Mouse (Mus musculus) MEL (cell line): ENCODE measurements around the gene Il23a. TPM values are rescaled to one million over a fixed set of nuclear protein-coding genes. Genes with fewer than 3 reads are reported as not detected.

Experiments
- DNase-seq: peaks from one replicate; pipeline ENCODE4 v3.0.0; 2011; ENCODE audit warnings: low read depth, low spot score
- H3K27ac ChIP-seq: 2 replicates; pipeline ENCODE4 v1.5.1; 2012; ENCODE audit warnings: low read depth, mild to moderate bottlenecking, control low read depth, low read length, moderate library complexity; ENCODE audit not compliant: control insufficient read depth
- H3K27me3 ChIP-seq, 2 experiments: fragments of 150-350 bp in 1 of 2; sonication (generic) in 1 of 2; 2 replicates each; pipeline ENCODE4 v1.6.1; 2012; ENCODE audit warnings: low read length in 2 of 2, mild to moderate bottlenecking in 2 of 2, improper control_type of control experiment in 1 of 2, moderate library complexity in 1 of 2; ENCODE audit not compliant: insufficient read depth in 2 of 2, control insufficient read depth in 1 of 2
- H3K36me3 ChIP-seq, 2 experiments: 2 replicates each; pipeline ENCODE4 v1.6.1; 2012 to 2014; ENCODE audit warnings: low read length in 2 of 2, improper control_type of control experiment in 1 of 2, inconsistent platforms in 1 of 2, mild to moderate bottlenecking in 1 of 2; ENCODE audit not compliant: insufficient read depth in 2 of 2, control insufficient read depth in 1 of 2
- H3K4me1 ChIP-seq, 2 experiments: fragments of 150-350 bp in 1 of 2; sonication (generic) in 1 of 2; 2 replicates each; pipeline ENCODE4 v1.6.1; 2012; ENCODE audit warnings: low read length in 2 of 2, improper control_type of control experiment in 1 of 2, mild to moderate bottlenecking in 1 of 2; ENCODE audit not compliant: insufficient read depth in 2 of 2, control insufficient read depth in 1 of 2
- H3K4me3 ChIP-seq, 2 experiments: fragments of 150-350 bp in 1 of 2; sonication (generic) in 1 of 2; 2 replicates each; pipeline ENCODE4 v1.5.1; 2012; ENCODE audit warnings: low read depth in 2 of 2, low read length in 2 of 2, mild to moderate bottlenecking in 2 of 2, moderate library complexity in 2 of 2, control low read depth in 1 of 2, improper control_type of control experiment in 1 of 2; ENCODE audit not compliant: control insufficient read depth in 1 of 2, insufficient read depth in 1 of 2
- H3K79me2 ChIP-seq: 2 replicates; pipeline ENCODE4 v1.6.1; 2012; ENCODE audit warnings: mild to moderate bottlenecking, low read length, moderate library complexity; ENCODE audit not compliant: control insufficient read depth, poor library complexity, insufficient read depth
- H3K9ac ChIP-seq: 2 replicates; pipeline ENCODE4 v1.6.1; 2012; ENCODE audit warnings: low read depth, mild to moderate bottlenecking, control low read depth, low read length, moderate library complexity; ENCODE audit not compliant: control insufficient read depth, poor library complexity, severe bottlenecking
- H3K9me3 ChIP-seq: fragments of 150-350 bp; sonication (generic); replicated peaks from 2 replicates; pipeline ENCODE4 v1.6.1; 2012; ENCODE audit warnings: mild to moderate bottlenecking, low read length, improper control_type of control experiment, moderate library complexity; ENCODE audit not compliant: insufficient read depth
- CHD2 ChIP-seq: IDR thresholded peaks from 2 replicates; pipeline ENCODE4 v1.6.1; 2011; ENCODE audit warnings: low read length, improper control_type of control experiment
- CTCF ChIP-seq, 3 experiments: IDR thresholded peaks in 2 of 3; conservative IDR thresholded peaks in 1 of 3; 2 replicates each; pipeline ENCODE4 v1.5.1; 2011 to 2012; ENCODE audit warnings: low read length in 3 of 3, low read depth in 2 of 3, mild to moderate bottlenecking in 2 of 3, improper control_type of control experiment in 1 of 3, inconsistent platforms in 1 of 3, mixed read lengths in 1 of 3, moderate library complexity in 1 of 3; ENCODE audit not compliant: control insufficient read depth in 1 of 3, insufficient read depth in 1 of 3, poor library complexity in 1 of 3, severe bottlenecking in 1 of 3
- E2F4 ChIP-seq: IDR thresholded peaks from 2 replicates; pipeline ENCODE4 v1.6.1; 2011; ENCODE audit warnings: low read depth, low read length, improper control_type of control experiment, borderline replicate concordance
- EP300 ChIP-seq, 2 experiments: IDR thresholded peaks; 2 replicates each; pipeline ENCODE4 v1.6.1; 2011; ENCODE audit warnings: improper control_type of control experiment in 2 of 2, low read length in 2 of 2, low read depth in 1 of 2, mild to moderate bottlenecking in 1 of 2
- GABPA ChIP-seq: IDR thresholded peaks from 2 replicates; pipeline ENCODE4 v1.6.1; 2012; ENCODE audit warnings: low read depth, mild to moderate bottlenecking, inconsistent platforms, low read length, improper control_type of control experiment, moderate library complexity
- GATA1 ChIP-seq: IDR thresholded peaks from 2 replicates; pipeline ENCODE4 v1.6.1; 2011; ENCODE audit warnings: low read depth, low read length, improper control_type of control experiment
- HCFC1 ChIP-seq: IDR thresholded peaks from 2 replicates; pipeline ENCODE4 v1.6.1; 2012; ENCODE audit warnings: low read depth, mild to moderate bottlenecking, inconsistent platforms, low read length, improper control_type of control experiment, moderate library complexity
- KAT2A ChIP-seq: conservative IDR thresholded peaks from 2 replicates; pipeline ENCODE4 v1.6.1; 2012; ENCODE audit warnings: low read depth, low read length, improper control_type of control experiment, inconsistent platforms
- MAFK ChIP-seq: IDR thresholded peaks from 2 replicates; pipeline ENCODE4 v1.6.1; 2011; ENCODE audit warnings: low read depth, mild to moderate bottlenecking, low read length, improper control_type of control experiment, borderline replicate concordance
- MYB ChIP-seq: IDR thresholded peaks from 2 replicates; pipeline ENCODE4 v1.6.1; 2011; ENCODE audit warnings: mild to moderate bottlenecking, low read depth, low read length, improper control_type of control experiment
- MYC ChIP-seq: IDR thresholded peaks from 2 replicates; pipeline ENCODE4 v1.6.1; 2011; ENCODE audit warnings: low read depth, mild to moderate bottlenecking, low read length, improper control_type of control experiment, moderate library complexity
- NELFE ChIP-seq: IDR thresholded peaks from 2 replicates; pipeline ENCODE4 v1.6.1; 2011; ENCODE audit warnings: low read depth, low read length, improper control_type of control experiment
- NRF1 ChIP-seq: IDR thresholded peaks from 2 replicates; pipeline ENCODE4 v1.6.1; 2014; ENCODE audit warnings: low read depth, mild to moderate bottlenecking, inconsistent platforms, low read length, improper control_type of control experiment, moderate library complexity; ENCODE audit not compliant: poor library complexity, insufficient read depth, severe bottlenecking
- POLR2AphosphoS2 ChIP-seq: IDR thresholded peaks from 2 replicates; pipeline ENCODE4 v1.6.1; 2011; ENCODE audit warnings: low read length, improper control_type of control experiment
- SIN3A ChIP-seq: IDR thresholded peaks from 2 replicates; pipeline ENCODE4 v1.6.1; 2012; ENCODE audit warnings: low read length, improper control_type of control experiment, inconsistent platforms
- SMC3 ChIP-seq: IDR thresholded peaks from 2 replicates; pipeline ENCODE4 v1.6.1; 2011; ENCODE audit warnings: low read depth, low read length, improper control_type of control experiment
- TAL1 ChIP-seq: IDR thresholded peaks from 2 replicates; pipeline ENCODE4 v1.6.1; 2012; ENCODE audit warnings: mild to moderate bottlenecking, inconsistent platforms, low read length, moderate library complexity, mixed read lengths
- TCF12 ChIP-seq: IDR thresholded peaks from 2 replicates; pipeline ENCODE4 v1.6.1; 2014; ENCODE audit warnings: low read depth, mild to moderate bottlenecking, inconsistent platforms, low read length, improper control_type of control experiment, moderate library complexity
- USF1 ChIP-seq: IDR thresholded peaks from 2 replicates; pipeline ENCODE4 v1.6.1; 2014; ENCODE audit warnings: low read depth, mild to moderate bottlenecking, inconsistent platforms, low read length, improper control_type of control experiment, moderate library complexity
- ZC3H11A ChIP-seq: IDR thresholded peaks from 2 replicates; pipeline ENCODE4 v1.6.1; 2012; ENCODE audit warnings: low read depth, mild to moderate bottlenecking, inconsistent platforms, low read length, improper control_type of control experiment
- ZKSCAN1 ChIP-seq: IDR thresholded peaks from 2 replicates; pipeline ENCODE4 v1.6.1; 2012; ENCODE audit warnings: low read depth, mild to moderate bottlenecking, inconsistent platforms, low read length, improper control_type of control experiment, moderate library complexity
- ZMIZ1 ChIP-seq: IDR thresholded peaks from 2 replicates; pipeline ENCODE4 v1.6.1; 2012; ENCODE audit warnings: low read depth, mild to moderate bottlenecking, inconsistent platforms, low read length, improper control_type of control experiment, moderate library complexity
- ZNF384 ChIP-seq: IDR thresholded peaks from 2 replicates; pipeline ENCODE4 v1.6.1; 2012; ENCODE audit warnings: low read depth, mild to moderate bottlenecking, inconsistent platforms, low read length, improper control_type of control experiment
- polyA plus RNA-seq, 2 experiments: library from polyadenylated mRNA; stranded (reverse) in 1 of 2; unstranded in 1 of 2; fragments of >175 nt in 1 of 2; fragments of >200 nt in 1 of 2; gene quantifications; 2 replicates each; pipeline versions ENCODE4 v1.2.1 to v1.2.4; 2012; ENCODE audit warnings: low replicate concordance in 2 of 2, low read depth in 1 of 2; ENCODE audit not compliant: insufficient read length in 2 of 2, insufficient read depth in 1 of 2, missing spikeins in 1 of 2
- total RNA-seq: library from RNA; depleted of rRNA; stranded (reverse); fragments of 300-350 nt; gene quantifications from 2 replicates; pipeline ENCODE4 v1.2.3, GENCODE M21; 2012; rRNA removed

Gene Il23a
- total RNA-seq (0.12 and 0.20 TPM in 2 replicates), polyA plus RNA-seq (under 1 TPM in 1 of 2 experiments, not detected in 1; 0.29 TPM)

- Histone ChIP-seq H3K4me1 (peaks cover 0 to 24% of the 10 kb centered on the region in 2 experiments; a peak in 3 of 4 replicates), H3K27ac (no peak within 1 kb of the TSS), H3K27me3 (no peaks in the 10 kb centered on the region), H3K4me3 (no peak within 1 kb of the TSS), H3K79me2 (peaks cover 6% of the 10 kb centered on the region; the same call in 1 of the 2 replicates), H3K36me3 (peaks cover 0 to 20% of the 10 kb centered on the region in 2 experiments; a peak in 2 of 4 replicates), H3K9me3 (no peaks in the 10 kb centered on the region), H3K9ac (no peak within 1 kb of the TSS)
- DNase-seq, result no peak
- TF ChIP-seq MYB (no peak), E2F4 (no peak), ZC3H11A (no peak), HCFC1 (no peak), GATA1 (no peak), POLR2AphosphoS2 (no peak), MAFK (no peak), KAT2A (no peak), SIN3A (no peak), EP300 (IDR thresholded peaks at IDR 0.05; ENCODE audit: low read depth in 1 of 2, low read length in 2 of 2) (no peak), TCF12 (no peak), MYC (no peak), ZNF384 (no peak), CTCF (IDR thresholded peaks at IDR 0.05 in 2 of 3, conservative IDR thresholded peaks at IDR 0.05 in 1 of 3; ENCODE audit: control insufficient read depth in 1 of 3, insufficient read depth in 1 of 3, low read depth in 2 of 3, low read length in 3 of 3, poor library complexity in 1 of 3, severe bottlenecking in 1 of 3) (no peak), TAL1 (no peak), NRF1 (no peak)
Observed at GRCm38 (mm10) chr10:128298702-128299171, at the start of gene Il23a. Gene Il23a, minus strand, starts transcription at chr10:128298752.

GRCm38 (mm10) chr10:128347541-128347940 is 49.0 kb upstream of the Il23a start:
- Histone ChIP-seq H3K4me3 (no peak overlapping the region), H3K36me3 (peaks cover 29 to 47% of the 10 kb centered on the region in 2 experiments), H3K9ac (no peak overlapping the region), H3K27me3 (no peaks in the 10 kb centered on the region), H3K27ac (no peak overlapping the region), H3K9me3 (no peaks in the 10 kb centered on the region), H3K79me2 (peaks cover 38% of the 10 kb centered on the region), H3K4me1 (peaks cover 19 to 23% of the 10 kb centered on the region in 2 experiments)
- TF ChIP-seq MAFK (no peak), KAT2A (no peak), ZMIZ1 (no peak), GABPA (no peak), CHD2 (no peak), ZNF384 (no peak), SIN3A (no peak), SMC3 (no peak), USF1 (no peak), TCF12 (no peak), ZKSCAN1 (no peak), E2F4 (no peak), EP300 (IDR thresholded peaks at IDR 0.05; ENCODE audit: low read depth in 1 of 2, low read length in 2 of 2) (no peak), NELFE (no peak)
- DNase-seq, result no peak
